Mouse (Mus musculus): Measurements from ENCODE around the gene Golph3l. TPM values are rescaled to one million over a fixed set of nuclear protein-coding genes. Genes with fewer than 3 reads are reported as not detected.

Gene Golph3l
- total RNA-seq, 1 experiment from 2014 or later, result 33.6 TPM

DNA sequence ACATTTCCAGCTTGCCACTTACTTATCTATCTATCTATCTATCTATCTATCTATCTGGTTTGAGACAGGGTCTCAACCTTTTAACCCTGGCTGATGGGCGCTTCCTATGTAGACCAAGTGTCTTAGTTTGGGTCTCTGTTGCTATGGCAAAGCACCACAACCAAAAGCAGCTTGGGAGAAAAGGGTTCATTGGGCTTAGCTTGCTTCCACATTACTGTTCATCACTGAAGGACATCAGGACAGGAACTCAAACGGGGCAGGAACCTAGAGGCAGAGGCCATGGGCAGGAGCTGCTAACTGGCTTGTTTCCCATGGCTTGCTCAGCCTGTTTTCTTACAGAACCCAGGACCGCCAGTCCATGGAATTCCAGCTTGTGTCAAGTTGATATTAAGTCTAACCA, 68.4 kb downstream of the Golph3l start:
- DNase-seq, result no peak

DNA sequence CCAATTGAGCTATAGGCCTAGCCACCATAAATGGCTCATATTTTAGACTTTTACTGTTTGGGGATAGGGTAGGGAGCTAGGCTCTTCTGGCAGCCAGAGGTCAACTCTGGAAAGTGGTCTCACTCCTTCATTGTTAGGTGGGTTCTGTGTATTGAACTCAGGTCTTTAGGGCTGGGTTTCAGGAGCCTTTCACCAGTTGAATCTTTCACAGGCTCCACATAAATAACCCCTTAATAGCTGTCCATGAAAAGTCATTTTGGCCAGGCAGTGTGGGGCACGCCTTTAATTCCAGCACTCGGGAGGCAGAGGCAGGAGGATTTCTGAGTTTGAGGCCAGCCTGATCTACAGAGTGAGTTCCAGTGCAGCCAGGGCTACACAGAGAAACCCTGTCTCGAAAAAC, 69.0 kb downstream of the Golph3l start:
- no peak for DNase-seq

GRCm38 (mm10) chr3:95658236-95658867, 69.6 kb downstream of the Golph3l start, which contains the start of gene Mcl1:
Mcl1 (plus strand) TSS chr3:95658788.
- DNase-seq, result peak; percentile 98

- DNase-seq, result peak; percentile 87
These were observed 70.4 kb downstream of the Golph3l start for GRCm38 (mm10) chr3:95658868-95659712.

DNA sequence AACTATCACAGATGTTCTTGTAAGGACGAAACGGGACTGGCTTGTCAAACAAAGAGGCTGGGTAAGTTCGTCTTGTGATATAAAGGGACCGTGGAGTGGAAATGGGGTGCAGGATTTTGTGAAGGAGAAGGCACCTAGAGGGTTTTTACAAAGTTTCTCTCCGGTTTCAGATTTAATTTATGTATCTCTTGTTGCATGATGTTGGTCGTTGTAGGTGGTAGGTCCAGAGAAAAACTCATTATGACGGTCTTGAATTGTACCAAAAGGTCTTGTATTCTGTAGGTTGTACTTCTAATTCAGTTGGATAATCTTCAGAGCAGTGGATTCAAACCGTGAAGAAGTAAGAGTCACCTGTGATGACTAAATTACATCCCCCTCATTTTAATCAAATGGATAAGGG, 71.2 kb downstream of the Golph3l start:
- no peak for DNase-seq

GRCm38 (mm10) chr3:95660788-95661478, 72.2 kb downstream of the Golph3l start:
- DNase-seq, result no peak

DNA sequence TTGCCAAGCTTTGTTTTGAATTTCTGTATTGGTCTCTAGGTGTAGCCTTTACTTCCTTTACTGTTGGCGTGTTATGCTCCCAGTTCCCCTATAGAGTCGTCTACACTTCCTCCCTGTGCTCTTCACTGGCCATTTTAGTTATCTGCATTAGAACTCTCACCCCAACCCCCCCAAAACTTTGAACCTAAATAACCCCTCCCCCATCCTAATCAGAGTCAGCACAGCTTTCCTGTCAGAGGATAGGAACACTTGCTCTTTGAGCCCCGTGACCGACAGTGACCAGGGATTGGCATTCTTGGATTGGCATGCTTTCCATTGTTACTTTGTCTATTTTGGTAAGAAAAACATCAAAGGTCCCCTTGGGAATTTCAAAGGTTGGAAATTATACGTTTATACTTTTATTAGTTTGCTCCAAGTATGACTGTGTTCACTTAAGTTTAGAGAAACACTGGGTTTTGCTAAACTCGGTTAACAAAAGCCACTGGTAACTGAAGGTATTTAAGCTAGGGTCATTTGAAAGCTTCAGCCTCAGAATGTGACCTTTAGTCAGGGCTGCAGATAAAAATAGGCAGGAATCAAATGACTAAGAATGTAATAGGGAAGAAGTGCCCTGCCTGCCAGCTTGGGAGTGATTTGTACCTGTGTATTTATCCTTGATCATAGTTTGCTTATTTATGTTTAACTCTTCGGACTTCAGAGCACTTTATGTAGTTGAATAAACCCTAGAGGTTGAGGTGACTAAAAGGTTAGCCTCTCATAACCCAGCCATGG, 73.4 kb downstream of the Golph3l start:
- no peak for DNase-seq

DNA sequence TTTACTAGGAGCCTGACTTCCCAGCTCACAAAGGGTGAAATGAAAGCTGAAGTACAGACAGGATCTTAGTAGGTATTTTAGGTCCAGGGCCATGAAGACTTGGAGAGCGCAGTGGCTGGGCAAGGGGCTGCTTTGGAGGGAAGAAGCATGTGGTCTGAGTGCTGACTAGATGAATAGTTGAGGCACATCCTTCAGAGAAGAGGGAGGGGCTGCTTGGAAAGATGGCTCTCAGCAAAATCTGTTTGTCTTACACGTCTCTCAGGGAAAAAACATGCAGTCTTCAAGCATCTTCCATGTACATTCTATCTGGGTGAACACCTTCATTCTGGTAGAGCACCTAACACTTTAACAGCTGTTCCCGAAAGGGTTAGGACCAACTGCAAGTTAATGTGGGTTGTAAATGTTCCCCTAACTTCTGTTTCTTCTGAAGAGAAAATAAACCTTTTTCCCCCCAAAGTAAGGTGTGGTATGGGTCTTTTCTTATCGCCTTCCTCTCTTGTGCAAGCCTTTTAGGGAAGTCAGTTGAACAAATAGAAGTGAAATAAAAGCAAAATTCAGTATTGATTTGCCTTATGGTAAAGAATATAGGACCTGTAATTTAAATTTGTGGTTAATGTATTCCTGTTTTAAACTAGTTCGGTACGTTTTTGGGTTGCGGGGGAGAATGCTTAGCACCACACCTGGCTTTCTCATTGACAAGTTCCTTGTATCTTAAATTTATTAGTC, 74.2 kb downstream of the Golph3l start:
- DNase-seq, result no peak

GRCm38 (mm10) chr3:95663486-95663885, 74.8 kb downstream of the Golph3l start:
- DNase-seq, result no peak

- DNase-seq, result peak; percentile 37
These were observed 75.4 kb downstream of the Golph3l start for GRCm38 (mm10) chr3:95663969-95664608.

DNA sequence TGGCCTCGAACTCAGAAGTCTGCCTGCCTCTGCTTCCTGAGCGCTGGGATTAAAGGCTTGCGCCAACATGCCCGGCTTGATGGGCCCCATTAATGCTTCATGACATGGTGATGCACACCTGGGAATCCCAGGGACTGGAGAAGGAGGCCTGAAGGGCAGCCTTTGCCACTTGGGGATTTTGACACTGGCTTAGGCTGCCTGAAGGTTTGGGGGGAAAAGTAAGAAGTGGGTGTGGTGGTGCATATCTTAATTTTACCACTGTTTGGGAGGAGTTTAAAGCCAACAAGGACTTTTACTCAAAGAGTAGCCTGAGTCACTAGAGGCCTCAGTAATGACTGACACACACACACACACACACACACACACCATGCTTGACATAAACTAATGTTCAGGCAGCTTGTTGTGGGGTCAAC, 76.2 kb downstream of the Golph3l start:
- no peak for DNase-seq

DNA sequence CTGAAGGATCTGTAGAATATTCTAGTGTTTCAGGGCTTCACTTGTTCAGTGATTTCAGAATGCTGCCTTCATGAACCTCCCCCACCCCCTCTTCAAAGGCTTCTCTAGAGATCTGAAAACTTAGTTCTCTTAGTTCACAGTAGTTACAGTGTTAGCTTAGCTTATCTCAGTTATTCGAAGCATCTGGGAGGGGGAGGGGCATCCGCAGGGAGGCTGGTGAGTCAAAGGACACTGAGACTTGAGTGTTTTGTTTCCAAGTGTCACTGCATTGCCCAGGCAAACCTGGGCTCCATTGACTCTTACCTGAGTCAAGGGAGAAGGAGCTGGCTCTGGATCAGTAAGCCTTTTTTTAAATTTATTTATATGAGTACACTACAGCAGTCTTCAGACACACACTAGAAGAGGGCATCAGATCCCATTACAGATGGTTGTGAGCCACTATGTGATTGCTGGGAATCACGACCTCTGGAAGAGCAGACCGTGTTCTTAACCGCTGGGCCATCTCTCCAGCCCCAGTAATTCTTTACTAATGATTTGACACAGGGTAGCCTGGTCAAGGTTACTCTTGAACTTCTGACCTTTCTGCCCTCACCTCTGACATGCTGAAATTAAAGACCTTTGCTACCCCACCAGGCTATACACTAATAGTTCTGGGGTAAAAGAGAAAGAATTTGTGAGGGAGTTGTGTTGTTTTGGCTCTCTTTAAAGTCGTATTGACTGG, 77.5 kb downstream of the Golph3l start:
- peak; percentile 87 for DNase-seq

DNA sequence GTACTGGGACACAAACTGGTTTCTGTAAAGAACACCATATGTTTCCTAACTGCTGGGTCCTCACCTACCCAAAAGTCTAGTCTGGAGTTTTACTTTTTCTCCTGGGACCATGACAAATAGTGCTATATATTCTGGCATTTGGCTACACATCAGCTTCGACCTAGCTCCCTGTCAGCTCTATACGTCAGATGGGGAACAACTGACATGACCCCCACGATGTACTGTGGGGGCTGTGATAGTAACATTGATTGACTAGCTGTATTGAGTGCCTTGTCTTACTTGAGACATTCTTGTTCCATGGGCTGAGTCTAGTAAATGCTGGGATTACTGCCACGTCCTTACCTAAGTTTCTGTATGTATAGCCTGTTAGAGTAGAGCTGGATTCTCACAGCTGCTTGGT, 78.8 kb downstream of the Golph3l start:
- DNase-seq, result no peak

DNA sequence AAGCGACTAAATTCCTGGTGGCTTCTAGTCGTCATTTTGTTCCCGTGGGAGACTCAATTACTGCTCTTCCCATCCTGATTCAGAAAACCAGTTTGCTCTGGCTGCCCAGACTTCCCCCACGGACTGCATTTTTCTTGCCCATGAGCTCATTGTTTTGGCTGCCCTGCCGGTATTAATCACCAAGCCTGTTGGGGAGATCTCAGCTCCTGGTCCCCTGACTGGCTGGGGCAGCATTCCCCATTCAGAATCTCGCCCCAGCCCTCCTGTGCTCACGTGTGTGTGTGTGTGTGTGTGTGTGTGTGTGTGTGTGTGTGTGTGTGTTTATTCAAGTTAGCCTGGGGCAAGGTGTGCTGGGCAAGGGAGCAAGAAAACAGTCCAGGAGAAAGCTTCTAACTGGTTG, 79.3 kb downstream of the Golph3l start:
- DNase-seq, result peak; percentile 86

Other genes starting within 250 kb of the Golph3l start
- gene Setdb1, start 231.7 kb upstream of the Golph3l start, total RNA-seq (2021), result 27.1 and 28.0 TPM in 2 replicates
- gene 4930558C23Rik, start 186.1 kb upstream of the Golph3l start, total RNA-seq (2021), result not detected in 2 replicates
- gene Arnt, start 154.5 kb upstream of the Golph3l start, total RNA-seq (2021), result 58.4 and 62.9 TPM in 2 replicates
- 8.4 and 11.0 TPM in 2 replicates for gene Ctsk, start 89.7 kb upstream of the Golph3l start, total RNA-seq (2021)
- gene Ctss, start 62.1 kb upstream of the Golph3l start, total RNA-seq (2021), result 15.2 and 28.4 TPM in 2 replicates
- not detected in 2 replicates for gene Hormad1, start 29.3 kb upstream of the Golph3l start, total RNA-seq (2021)
- gene Ensa, start 36.1 kb downstream of the Golph3l start, total RNA-seq (2021), result 72.6 and 74.5 TPM in 2 replicates
- 151 and 187 TPM in 2 replicates for gene Mcl1, start 69.9 kb downstream of the Golph3l start, total RNA-seq (2021)
- gene Adamtsl4, start 99.0 kb downstream of the Golph3l start, total RNA-seq (2021), result 6.6 and 8.4 TPM in 2 replicates
- gene Ecm1, start 150.6 kb downstream of the Golph3l start, total RNA-seq (2021), result 188 and 208 TPM in 2 replicates
- gene Tars2, start 171.3 kb downstream of the Golph3l start, total RNA-seq (2021), result 49.6 and 52.3 TPM in 2 replicates
- gene Rprd2, start 229.9 kb downstream of the Golph3l start, total RNA-seq (2021), result 47.4 and 51.5 TPM in 2 replicates

Data from adrenal gland, postnatal 14 days (tissue).